Mouse (Mus musculus): ENCODE measurements around the gene Pttg1ip. TPM values are rescaled to one million over a fixed set of nuclear protein-coding genes. Genes with fewer than 3 reads are reported as not detected.
A peak's percentile ranks its signal among the peaks of the same experiment; 100 is the strongest.

Pttg1ip gene
- polyA plus RNA-seq, 1 experiment from 2014 or later: 69.0 TPM

DNA sequence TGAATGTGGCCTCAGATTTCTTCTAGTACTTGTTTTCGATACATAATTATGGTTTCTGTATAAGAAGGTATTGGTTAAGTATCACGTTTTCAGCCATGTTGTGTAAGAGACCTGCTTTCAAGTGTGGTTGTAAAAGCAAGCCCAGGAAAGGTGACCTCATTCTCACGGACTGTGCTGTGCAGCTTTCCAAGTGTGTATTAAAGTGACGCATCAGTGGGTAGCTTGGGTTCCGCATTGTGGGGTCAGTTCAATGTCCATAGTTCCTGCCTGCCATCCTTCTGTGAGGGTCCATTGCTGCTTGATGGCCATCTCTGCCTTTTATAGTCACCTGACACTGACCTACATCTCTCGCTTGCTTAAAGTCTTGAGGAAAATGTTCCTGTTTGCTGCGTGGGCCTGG is 35.4 kb downstream of the Pttg1ip start:
- 93% methylated on average over 7 of the region's 7 CpGs for WGBS
- H3K27ac ChIP-seq (ENCODE audit: low read depth, low read length): no peak overlapping the region
- no peaks in the 10 kb centered on the region for H3K9me3 ChIP-seq (ENCODE audit: control insufficient read depth, low read length)
- no peaks in the 10 kb centered on the region for H3K27me3 ChIP-seq (ENCODE audit: control insufficient read depth, insufficient read depth, low read length)
- H3K4me3 ChIP-seq (ENCODE audit: low read depth, low read length): no peak overlapping the region
- peaks cover 6% of the 10 kb centered on the region; the same call in 1 of the 2 replicates for H3K36me3 ChIP-seq (ENCODE audit: control insufficient read depth, insufficient read depth, low read length)
- H3K4me1 ChIP-seq (replicated peaks; ENCODE audit: control insufficient read depth, insufficient read depth, low read length): 0 out of 2 replicates have a peak, but pooled peaks cover 3% of the 10 kb centered on the region
- H3K9ac ChIP-seq (ENCODE audit: low read length): no peak overlapping the region
- ATAC-seq (replicated peaks; ENCODE audit: low FRiP score) (no peak), DNase-seq (ENCODE audit: low spot score) (no peak)
- H3K4me2 ChIP-seq (ENCODE audit: low read depth, low read length, severe bottlenecking): no peak overlapping the region

DNA sequence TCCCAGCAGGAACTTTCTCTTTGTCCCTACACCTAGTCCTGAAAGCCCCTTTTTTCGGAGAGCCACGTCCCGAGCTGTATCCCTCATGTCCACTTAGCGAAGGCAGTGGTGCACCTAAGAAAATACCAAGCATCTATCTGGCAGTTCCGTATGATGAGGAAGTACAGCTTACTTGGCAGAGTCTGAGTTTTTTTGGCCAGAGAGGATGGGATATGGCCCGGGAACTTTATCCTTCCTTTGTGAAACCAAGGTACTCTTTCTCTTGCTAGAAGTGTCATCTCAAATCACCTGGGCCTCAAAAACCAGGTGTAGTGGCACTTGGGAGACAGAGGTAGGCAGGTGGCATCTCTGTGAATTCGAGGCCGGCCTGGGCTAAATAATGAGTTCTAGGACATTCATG is 40.0 kb downstream of the Pttg1ip start:
- H3K4me1 ChIP-seq (replicated peaks; ENCODE audit: control insufficient read depth, insufficient read depth, low read length): peaks cover 10% of the 10 kb centered on the region; the same call in 1 of the 2 replicates
- peak overlapping the region; percentile 70 for H3K4me2 ChIP-seq (ENCODE audit: low read depth, low read length, severe bottlenecking)
- WGBS: 77% methylated on average over 8 of the region's 8 CpGs
- no peaks in the 10 kb centered on the region; the same call in 1 of the 2 replicates for H3K36me3 ChIP-seq (ENCODE audit: control insufficient read depth, insufficient read depth, low read length)
- H3K4me3 ChIP-seq (ENCODE audit: low read depth, low read length): peak overlapping the region; percentile 97
- H3K9ac ChIP-seq (ENCODE audit: low read length): peak overlapping the region; percentile 95
- no peaks in the 10 kb centered on the region for H3K27me3 ChIP-seq (ENCODE audit: control insufficient read depth, insufficient read depth, low read length)
- DNase-seq (ENCODE audit: low spot score) (no peak), ATAC-seq (replicated peaks; ENCODE audit: low FRiP score) (no peak)
- H3K27ac ChIP-seq (ENCODE audit: low read depth, low read length): peak overlapping the region; percentile 58
- H3K9me3 ChIP-seq (ENCODE audit: control insufficient read depth, low read length): no peaks in the 10 kb centered on the region

DNA sequence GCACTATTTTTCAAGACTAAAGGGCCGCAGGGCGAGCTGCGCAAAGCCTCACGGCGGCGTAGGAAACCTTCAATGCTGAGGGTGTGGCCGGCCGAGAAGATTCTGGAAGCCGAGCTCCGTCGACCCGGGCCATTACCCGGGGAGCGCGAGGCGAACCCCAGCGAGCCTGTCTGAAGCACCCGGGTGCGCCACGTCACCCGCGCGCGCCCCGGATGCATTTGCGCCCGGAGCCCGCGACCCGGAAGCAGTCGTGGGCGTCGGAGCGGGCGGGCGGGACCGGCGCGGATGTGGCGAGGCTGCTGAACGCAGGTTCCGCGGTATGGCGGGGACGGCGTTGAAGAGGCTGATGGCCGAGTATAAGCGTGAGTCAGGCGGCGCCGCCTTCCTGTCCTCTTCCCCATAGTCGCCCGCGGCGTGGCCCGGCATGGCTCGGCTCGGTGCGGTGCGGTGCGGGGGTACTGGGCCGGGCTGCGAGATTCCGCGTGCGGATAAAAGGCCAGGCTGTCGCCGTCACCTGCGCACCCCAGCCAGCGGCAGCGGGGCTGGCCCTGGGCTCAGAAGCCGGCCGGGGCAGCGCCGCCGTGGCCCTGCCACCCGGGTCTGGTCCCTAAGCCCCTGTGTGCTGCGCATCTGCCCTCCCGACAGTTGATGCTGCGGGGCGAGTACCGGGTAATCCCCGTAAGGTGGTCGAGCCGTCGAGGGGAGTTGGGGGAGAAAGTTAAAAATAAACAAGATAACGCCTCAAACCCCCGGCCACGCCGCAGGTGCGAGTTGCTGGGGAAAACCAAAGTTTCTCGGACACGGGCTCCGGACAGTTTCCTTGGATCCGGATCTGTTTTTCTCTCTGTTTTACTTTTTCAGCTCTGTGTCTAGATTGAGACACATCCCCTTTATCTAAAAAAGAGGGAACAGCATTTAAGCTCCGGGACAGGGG is 40.8 kb downstream of the Pttg1ip start, which contains the start of gene Ube2g2:
Gene Ube2g2 (plus strand): TSS at position 221 of the 934 bp plus-strand sequence.
- Histone ChIP-seq H3K4me3 (ENCODE audit: low read depth, low read length) (peak within 1 kb of the TSS; percentile 97), H3K4me1 (replicated peaks; ENCODE audit: control insufficient read depth, insufficient read depth, low read length) (peaks cover 10% of the 10 kb centered on the region; the same call in 1 of the 2 replicates), H3K9me3 (ENCODE audit: control insufficient read depth, low read length) (no peaks in the 10 kb centered on the region), H3K27me3 (ENCODE audit: control insufficient read depth, insufficient read depth, low read length) (no peaks in the 10 kb centered on the region), H3K4me2 (ENCODE audit: low read depth, low read length, severe bottlenecking) (peak within 1 kb of the TSS; percentile 70), H3K9ac (ENCODE audit: low read length) (peak within 1 kb of the TSS; percentile 95), H3K27ac (ENCODE audit: low read depth, low read length) (peak within 1 kb of the TSS; percentile 58), H3K36me3 (ENCODE audit: control insufficient read depth, insufficient read depth, low read length) (no peaks in the 10 kb centered on the region; the same call in 1 of the 2 replicates)
- peak; percentile 94 for DNase-seq (ENCODE audit: low spot score)
- peak; percentile 93 for ATAC-seq (replicated peaks; ENCODE audit: low FRiP score)
- WGBS: under 1% methylated on average over 88 of the region's 96 CpGs

DNA sequence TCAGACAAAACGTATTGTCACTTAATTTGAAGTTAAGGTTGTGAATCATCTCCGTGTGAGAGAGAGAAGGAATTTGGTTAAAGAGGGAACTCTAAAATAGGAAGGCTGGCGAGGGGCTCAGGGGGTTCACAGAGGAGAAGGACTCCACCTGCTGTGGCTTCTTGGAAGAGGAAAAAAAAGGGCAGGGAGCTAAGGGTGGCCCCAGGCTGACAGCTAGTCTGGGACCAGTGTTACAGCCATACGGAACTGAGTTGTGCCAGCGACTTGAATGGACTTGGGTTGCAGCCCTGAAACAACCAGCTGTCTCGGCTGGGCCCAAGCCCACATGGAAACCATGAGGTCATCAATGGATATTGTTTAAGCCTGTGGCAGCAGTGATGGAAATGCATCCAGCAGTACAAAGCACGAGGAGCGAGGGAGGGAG is 41.6 kb downstream of the Pttg1ip start:
- Histone ChIP-seq H3K27ac (ENCODE audit: low read depth, low read length) (no peak overlapping the region), H3K27me3 (ENCODE audit: control insufficient read depth, insufficient read depth, low read length) (no peaks in the 10 kb centered on the region), H3K4me2 (ENCODE audit: low read depth, low read length, severe bottlenecking) (peak overlapping the region; percentile 70), H3K4me1 (replicated peaks; ENCODE audit: control insufficient read depth, insufficient read depth, low read length) (peaks cover 10% of the 10 kb centered on the region; the same call in 1 of the 2 replicates), H3K9me3 (ENCODE audit: control insufficient read depth, low read length) (no peaks in the 10 kb centered on the region), H3K9ac (ENCODE audit: low read length) (peak overlapping the region; percentile 95), H3K4me3 (ENCODE audit: low read depth, low read length) (peak overlapping the region; percentile 97), H3K36me3 (ENCODE audit: control insufficient read depth, insufficient read depth, low read length) (no peaks in the 10 kb centered on the region)
- 7% methylated on average over 8 of the region's 8 CpGs for WGBS
- DNase-seq (ENCODE audit: low spot score) (no peak), ATAC-seq (replicated peaks; ENCODE audit: low FRiP score) (no peak)

DNA sequence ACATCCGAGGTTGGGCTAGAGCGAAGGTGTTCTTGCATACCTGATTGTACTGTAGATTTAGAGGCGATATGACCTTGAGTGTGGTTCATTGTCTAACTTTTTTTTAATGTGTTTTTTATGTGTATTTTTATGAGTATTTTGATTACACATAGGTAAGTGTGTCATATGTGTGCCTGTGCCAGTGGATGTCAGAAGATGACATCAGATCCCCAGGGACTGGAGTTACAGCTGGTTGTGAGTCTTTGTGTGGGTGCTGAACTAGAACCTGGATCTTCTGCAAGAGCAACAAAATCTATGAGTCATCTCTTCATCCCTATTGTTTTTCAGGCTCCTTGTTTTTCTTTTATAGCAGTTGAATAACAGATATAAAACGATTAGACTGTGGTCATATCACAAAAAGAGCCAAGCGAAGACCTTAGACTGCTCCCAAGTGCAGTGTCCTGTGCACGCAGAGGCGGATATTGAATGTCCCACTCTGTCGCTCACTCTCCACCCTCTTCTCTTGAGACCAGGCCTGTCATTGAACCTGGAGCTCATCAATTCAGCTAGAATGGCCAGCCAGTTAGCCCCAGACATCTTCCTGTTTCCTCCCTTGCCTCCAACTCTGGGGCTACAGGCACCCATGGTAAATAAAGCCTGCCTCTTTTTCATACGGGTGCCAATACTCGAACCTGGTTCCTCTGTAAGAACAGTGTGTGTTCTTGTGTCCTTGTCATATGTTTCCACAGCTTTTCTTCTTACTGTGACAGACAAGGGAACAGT is 42.3 kb downstream of the Pttg1ip start:
- DNase-seq (ENCODE audit: low spot score) (no peak), ATAC-seq (replicated peaks; ENCODE audit: low FRiP score) (no peak)
- Histone ChIP-seq H3K27ac (ENCODE audit: low read depth, low read length) (no peak overlapping the region), H3K4me2 (ENCODE audit: low read depth, low read length, severe bottlenecking) (peak overlapping the region; percentile 70), H3K9me3 (ENCODE audit: control insufficient read depth, low read length) (no peaks in the 10 kb centered on the region), H3K4me3 (ENCODE audit: low read depth, low read length) (peak overlapping the region; percentile 97), H3K27me3 (ENCODE audit: control insufficient read depth, insufficient read depth, low read length) (no peaks in the 10 kb centered on the region), H3K4me1 (replicated peaks; ENCODE audit: control insufficient read depth, insufficient read depth, low read length) (peaks cover 10% of the 10 kb centered on the region; the same call in 1 of the 2 replicates), H3K36me3 (ENCODE audit: control insufficient read depth, insufficient read depth, low read length) (no peaks in the 10 kb centered on the region), H3K9ac (ENCODE audit: low read length) (peak overlapping the region; percentile 95)
- WGBS: 90% methylated on average over 10 of the region's 10 CpGs

DNA sequence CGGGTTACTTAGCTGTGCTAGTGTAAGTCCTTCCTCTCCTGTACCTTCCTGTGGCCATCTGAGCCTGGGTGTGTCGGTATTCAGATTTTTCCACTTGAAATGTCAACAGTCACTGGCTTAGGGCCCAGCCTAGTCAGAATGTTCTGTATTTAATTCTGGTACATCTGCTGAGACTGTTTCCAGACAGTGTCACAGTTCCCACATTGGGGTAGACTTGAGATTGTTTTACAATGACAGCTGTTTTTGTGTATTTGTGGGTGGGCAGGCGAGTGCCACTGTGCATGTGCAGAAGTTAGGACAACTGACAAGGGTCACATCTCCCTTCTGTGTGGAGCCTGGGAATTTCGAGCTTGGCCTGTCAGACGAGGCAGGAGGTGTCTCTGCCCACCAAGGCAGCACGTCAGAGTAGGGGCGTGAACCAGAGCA is 43.1 kb downstream of the Pttg1ip start:
- no peaks in the 10 kb centered on the region for H3K9me3 ChIP-seq (ENCODE audit: control insufficient read depth, low read length)
- H3K4me2 ChIP-seq (ENCODE audit: low read depth, low read length, severe bottlenecking): no peak overlapping the region
- H3K9ac ChIP-seq (ENCODE audit: low read length): no peak overlapping the region

DNA sequence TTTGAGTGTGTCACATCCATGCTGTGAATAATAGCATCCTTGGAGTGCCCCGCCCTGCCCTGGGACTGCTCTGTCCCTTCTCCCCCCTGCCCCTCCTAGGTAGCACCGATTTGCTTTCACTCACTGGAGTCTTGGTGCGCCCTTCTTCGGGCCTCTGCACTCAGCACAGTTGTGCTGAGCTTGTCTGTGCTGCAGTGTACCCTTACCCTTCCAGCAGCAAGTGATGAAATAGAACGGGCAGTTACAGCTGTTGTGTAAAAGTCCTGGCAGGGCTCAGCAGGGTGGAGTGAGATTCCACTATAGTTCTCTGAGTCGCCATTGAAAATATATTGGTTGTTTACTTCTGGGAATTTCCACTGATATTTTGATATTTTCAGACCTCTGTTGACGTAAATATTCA is 44.5 kb downstream of the Pttg1ip start:
- no peaks in the 10 kb centered on the region for H3K9me3 ChIP-seq (ENCODE audit: control insufficient read depth, low read length)
- H3K4me2 ChIP-seq (ENCODE audit: low read depth, low read length, severe bottlenecking): no peak overlapping the region
- peaks cover 10% of the 10 kb centered on the region; the same call in 1 of the 2 replicates for H3K4me1 ChIP-seq (replicated peaks; ENCODE audit: control insufficient read depth, insufficient read depth, low read length)
- H3K9ac ChIP-seq (ENCODE audit: low read length): no peak overlapping the region
- no peaks in the 10 kb centered on the region for H3K27me3 ChIP-seq (ENCODE audit: control insufficient read depth, insufficient read depth, low read length)
- no peak overlapping the region for H3K4me3 ChIP-seq (ENCODE audit: low read depth, low read length)
- WGBS: 91% methylated on average over 7 of the region's 7 CpGs
- no peaks in the 10 kb centered on the region; the same call in 1 of the 2 replicates for H3K36me3 ChIP-seq (ENCODE audit: control insufficient read depth, insufficient read depth, low read length)
- ATAC-seq (replicated peaks; ENCODE audit: low FRiP score) (no peak), DNase-seq (ENCODE audit: low spot score) (no peak)
- no peak overlapping the region for H3K27ac ChIP-seq (ENCODE audit: low read depth, low read length)

More for the DNA sequence above, 43.1 kb downstream of the Pttg1ip start:
- Histone ChIP-seq H3K27me3 (ENCODE audit: control insufficient read depth, insufficient read depth, low read length) (no peaks in the 10 kb centered on the region), H3K36me3 (ENCODE audit: control insufficient read depth, insufficient read depth, low read length) (no peaks in the 10 kb centered on the region), H3K27ac (ENCODE audit: low read depth, low read length) (no peak overlapping the region), H3K4me3 (ENCODE audit: low read depth, low read length) (no peak overlapping the region), H3K4me1 (replicated peaks; ENCODE audit: control insufficient read depth, insufficient read depth, low read length) (peaks cover 10% of the 10 kb centered on the region; the same call in 1 of the 2 replicates)
- DNase-seq (ENCODE audit: low spot score) (no peak), ATAC-seq (replicated peaks; ENCODE audit: low FRiP score) (no peak)
- WGBS: 79% methylated on average over 7 of the region's 7 CpGs

DNA sequence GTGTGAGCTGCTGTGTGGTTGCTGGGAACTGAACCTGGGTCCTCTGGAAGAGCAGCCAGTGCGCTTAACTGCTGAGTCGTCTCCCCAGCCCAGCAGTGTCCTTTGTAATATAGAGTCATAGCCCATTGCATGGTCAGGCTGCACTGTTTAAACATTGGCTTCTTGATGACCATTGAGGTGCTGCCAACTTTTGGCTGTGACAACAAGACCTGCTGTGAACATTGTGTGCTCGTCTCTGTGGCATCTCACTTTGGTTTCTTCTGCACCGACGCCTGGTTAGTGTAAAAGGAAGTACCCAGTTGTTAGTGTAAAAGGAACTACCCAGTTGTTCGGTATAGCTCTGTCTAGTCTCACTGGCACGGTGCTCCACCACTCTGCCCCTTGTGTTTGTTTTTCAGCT is 45.1 kb downstream of the Pttg1ip start:
- Histone ChIP-seq H3K9ac (ENCODE audit: low read length) (no peak overlapping the region), H3K4me2 (ENCODE audit: low read depth, low read length, severe bottlenecking) (no peak overlapping the region), H3K36me3 (ENCODE audit: control insufficient read depth, insufficient read depth, low read length) (no peaks in the 10 kb centered on the region; the same call in 1 of the 2 replicates), H3K4me3 (ENCODE audit: low read depth, low read length) (no peak overlapping the region), H3K9me3 (ENCODE audit: control insufficient read depth, low read length) (no peaks in the 10 kb centered on the region), H3K4me1 (replicated peaks; ENCODE audit: control insufficient read depth, insufficient read depth, low read length) (peaks cover 8% of the 10 kb centered on the region; the same call in 1 of the 2 replicates), H3K27me3 (ENCODE audit: control insufficient read depth, insufficient read depth, low read length) (no peaks in the 10 kb centered on the region), H3K27ac (ENCODE audit: low read depth, low read length) (no peak overlapping the region)
- ATAC-seq (replicated peaks; ENCODE audit: low FRiP score): no peak
- WGBS: 93% methylated on average over 7 of the region's 7 CpGs
- DNase-seq (ENCODE audit: low spot score): no peak

Measured in forebrain, embryonic 11.5 days (tissue).